Mouse (Mus musculus) brain, embryonic 14.5 days (tissue): ENCODE results near the gene Ptbp1. TPM values are rescaled to one million over a fixed set of nuclear protein-coding genes. Genes with fewer than 3 reads are reported as not detected.

Source experiments
- DNase-seq: peaks from one replicate; pipeline ENCODE4 v3.0.0-alpha.2; 2011; ENCODE audit warnings: low read depth
- CTCF ChIP-seq: fragments of 200-500 bp; IDR thresholded peaks from 2 replicates; pipeline ENCODE4 v1.5.1; 2012; ENCODE audit warnings: inconsistent platforms, mild to moderate bottlenecking, moderate library complexity, borderline replicate concordance; ENCODE audit not compliant: insufficient read depth, insufficient read length; ENCODE audit errors: extremely low read depth
- POLR2A ChIP-seq: fragments of 200-500 bp; IDR thresholded peaks from 2 replicates; pipeline ENCODE4 v1.6.1; 2012; ENCODE audit warnings: mild to moderate bottlenecking, inconsistent platforms, borderline replicate concordance; ENCODE audit not compliant: poor library complexity, insufficient read depth, insufficient read length, severe bottlenecking; ENCODE audit errors: extremely low read depth
- polyA plus RNA-seq: library from polyadenylated mRNA; depleted of rRNA; stranded (reverse); fragments of >200 nt; gene quantifications from 2 replicates; pipeline ENCODE4 v1.2.3, GENCODE M21; 2012; rRNA removed

The Ptbp1 gene
- polyA plus RNA-seq: 183 and 194 TPM in 2 replicates

GRCm38 (mm10) chr10:79853860-79854795, at the start of gene Ptbp1:
Ptbp1 (plus strand) TSS chr10:79854427.
- peak; percentile 100 for DNase-seq

DNA sequence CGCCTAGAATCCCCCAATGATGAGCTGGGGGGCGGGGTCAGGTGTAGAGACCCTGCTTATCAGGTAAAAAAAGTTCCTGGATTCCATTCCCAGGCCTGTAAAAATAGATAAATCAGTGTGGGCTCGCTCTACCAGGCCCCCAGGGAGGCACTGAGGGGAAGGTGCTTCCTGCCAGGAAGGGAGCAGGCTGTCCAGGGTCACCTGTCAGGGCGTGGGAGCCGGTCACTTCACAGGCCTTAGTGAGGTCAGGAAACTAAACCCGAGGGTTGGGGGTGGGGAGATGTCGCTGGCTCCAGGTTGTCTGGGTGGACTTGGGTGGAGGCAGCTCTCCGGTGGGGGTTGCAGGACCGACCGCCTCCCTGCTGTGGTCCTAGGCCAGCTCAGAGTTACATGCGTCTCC, 48.6 kb upstream of the Ptbp1 start:
- no peak for DNase-seq

More at GRCm38 (mm10) chr10:79853860-79854795, at the start of gene Ptbp1:
- TF ChIP-seq CTCF (no peak), POLR2A (peak; percentile 67; the same call in 1 of the 2 replicates)

DNA sequence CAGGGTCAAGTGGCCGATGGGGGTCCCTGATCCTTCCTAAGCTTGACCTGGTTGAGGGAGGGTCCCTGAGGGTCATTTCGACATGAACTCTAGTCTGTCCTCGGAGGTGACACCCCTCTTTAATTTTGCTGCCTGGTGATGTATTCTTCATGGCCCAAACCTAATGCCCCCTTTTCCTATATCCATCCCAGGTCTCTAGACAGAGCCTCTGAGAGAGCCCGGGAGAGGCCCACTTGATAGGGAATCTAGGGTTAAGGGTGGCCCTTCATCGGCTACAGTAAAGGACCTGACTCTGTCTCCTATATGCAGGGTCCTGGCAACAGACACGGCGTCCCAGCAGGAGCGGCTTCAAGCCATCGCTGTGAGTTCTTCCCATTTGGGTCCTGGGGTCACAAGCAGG, 47.9 kb upstream of the Ptbp1 start:
- no peak for DNase-seq
- no peak for TF ChIP-seq CTCF
- TF ChIP-seq POLR2A: no peak

More for the DNA sequence above, 48.6 kb upstream of the Ptbp1 start:
- no peak for TF ChIP-seq CTCF

DNA sequence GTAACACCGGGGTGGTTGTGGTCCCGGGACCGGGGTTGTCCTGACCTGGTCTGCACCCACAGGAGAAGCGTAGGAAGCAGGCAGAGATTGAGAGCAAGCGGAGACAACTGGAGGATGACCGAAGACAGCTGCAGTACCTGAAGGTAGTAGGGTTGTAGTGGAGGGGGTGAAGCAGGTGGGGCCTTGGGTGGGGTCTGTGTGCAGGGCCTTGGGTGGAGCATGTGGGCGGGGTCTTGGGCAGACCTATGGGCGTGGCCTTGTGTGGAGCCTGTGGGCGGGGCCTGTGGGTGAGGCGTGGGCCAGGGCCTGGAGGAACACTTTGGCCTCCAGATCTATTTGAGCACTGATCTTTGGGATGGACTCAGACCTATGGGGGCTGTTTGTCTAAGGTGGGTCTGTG, 47.3 kb upstream of the Ptbp1 start:
- no peak for DNase-seq
- TF ChIP-seq POLR2A (no peak), CTCF (no peak)

DNA sequence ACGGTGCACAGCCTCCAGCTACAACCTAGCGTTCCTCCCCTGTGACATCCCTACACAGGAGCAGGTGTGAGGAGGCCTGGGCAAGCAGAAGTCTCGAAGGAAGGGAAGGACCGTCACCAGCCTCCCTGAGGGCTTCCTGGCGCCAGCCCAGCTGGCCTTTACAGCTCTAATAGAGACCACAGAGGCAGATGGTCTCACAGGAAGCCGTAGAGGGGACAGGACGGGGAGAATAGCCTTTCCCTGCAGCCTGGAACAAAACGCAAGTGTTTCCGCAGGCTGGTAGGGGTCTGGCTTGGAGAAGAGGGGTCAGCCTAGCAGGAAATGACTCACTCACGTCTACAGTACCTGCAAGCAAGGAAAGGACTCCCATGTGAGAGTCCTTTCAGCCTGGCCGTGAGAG, 46.4 kb upstream of the Ptbp1 start:
- TF ChIP-seq POLR2A (no peak), CTCF (no peak)
- DNase-seq: peak; percentile 51

DNA sequence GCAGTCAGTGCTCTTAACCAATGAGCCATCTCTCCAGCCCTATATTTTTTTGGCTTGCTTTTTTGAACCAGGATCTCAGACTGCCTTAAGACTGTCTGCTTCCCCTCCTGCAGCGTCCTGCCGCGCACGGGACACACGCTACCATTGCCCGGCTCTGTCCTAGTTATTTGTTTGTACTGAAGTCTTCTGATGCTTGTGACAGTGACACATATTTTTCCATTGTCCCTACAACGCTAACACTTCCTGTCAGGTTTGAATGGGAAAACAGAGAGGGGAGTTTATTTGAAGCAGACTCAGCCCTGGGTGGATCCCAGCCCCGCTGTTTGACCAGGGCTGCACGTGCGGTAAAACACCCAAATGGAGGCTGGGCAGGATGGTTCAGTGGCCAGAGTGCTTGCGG, 45.5 kb upstream of the Ptbp1 start:
- TF ChIP-seq POLR2A: no peak
- TF ChIP-seq CTCF: no peak
- DNase-seq: no peak

GRCm38 (mm10) chr10:79811736-79812637, 42.2 kb upstream of the Ptbp1 start:
- TF ChIP-seq CTCF (peak; percentile 99), POLR2A (no peak)
- DNase-seq: peak; percentile 86

- TF ChIP-seq POLR2A (no peak), CTCF (no peak)
- DNase-seq: no peak
These were observed 39.9 kb upstream of the Ptbp1 start for GRCm38 (mm10) chr10:79814271-79814842.

GRCm38 (mm10) chr10:79815671-79816494, 38.3 kb upstream of the Ptbp1 start:
- DNase-seq: no peak
- TF ChIP-seq POLR2A (no peak), CTCF (no peak)

DNA sequence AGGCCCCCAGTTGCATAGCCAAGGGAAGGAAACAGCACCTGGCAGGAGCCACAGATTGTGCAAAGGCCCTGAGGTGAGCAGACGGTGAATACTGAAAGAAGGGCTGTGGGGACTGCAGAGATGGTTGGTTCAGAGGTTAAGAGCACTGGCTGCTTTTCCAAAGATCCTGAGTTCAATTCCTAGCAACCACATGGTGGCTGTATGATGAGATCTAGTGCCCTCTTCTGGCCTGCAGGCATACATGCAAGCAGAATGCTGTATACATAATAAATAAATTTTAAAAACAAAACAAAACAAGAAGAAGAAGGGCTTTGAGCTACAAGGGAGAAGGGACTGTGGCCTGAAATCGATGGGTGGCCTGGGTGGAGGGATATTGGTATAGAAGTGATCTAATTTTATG, 37.1 kb upstream of the Ptbp1 start:
- DNase-seq: no peak
- TF ChIP-seq CTCF (peak; percentile 19; the same call in 1 of the 2 replicates), POLR2A (no peak)
